Mouse (Mus musculus) CH12.LX (cell line): ENCODE data around the gene Fuz.

Experiments used
- BHLHE40 ChIP-seq: IDR thresholded peaks from 2 replicates; pipeline ENCODE4 v1.6.1; 2011; ENCODE audit warnings: mild to moderate bottlenecking, low read depth, low read length, improper control_type of control experiment
- CTCF ChIP-seq, 2 experiments: IDR thresholded peaks in 1 of 2; conservative IDR thresholded peaks in 1 of 2; 2 replicates each; pipeline ENCODE4 v1.5.1; 2011 to 2012; ENCODE audit warnings: low read depth in 2 of 2, low read length in 2 of 2, improper control_type of control experiment in 1 of 2, inconsistent platforms in 1 of 2, mild to moderate bottlenecking in 1 of 2, moderate library complexity in 1 of 2
- ELF1 ChIP-seq: IDR thresholded peaks from 2 replicates; pipeline ENCODE4 v1.6.1; 2014; ENCODE audit warnings: low read depth, mild to moderate bottlenecking, inconsistent platforms, low read length, improper control_type of control experiment
- EP300 ChIP-seq: IDR thresholded peaks from 2 replicates; pipeline ENCODE4 v1.6.1; 2011; ENCODE audit warnings: low read length, improper control_type of control experiment
- ETS1 ChIP-seq: conservative IDR thresholded peaks from 2 replicates; pipeline ENCODE4 v1.6.1; 2012; ENCODE audit warnings: low read depth, mild to moderate bottlenecking, inconsistent platforms, low read length, improper control_type of control experiment, moderate library complexity
- MAX ChIP-seq: IDR thresholded peaks from 2 replicates; pipeline ENCODE4 v1.6.1; 2011; ENCODE audit warnings: low read length, improper control_type of control experiment
- POLR2A ChIP-seq: IDR thresholded peaks from 2 replicates; pipeline ENCODE4 v1.6.1; 2011; ENCODE audit warnings: low read depth, mild to moderate bottlenecking, improper control_type of control experiment, low read length
- TBP ChIP-seq: conservative IDR thresholded peaks from 2 replicates; pipeline ENCODE4 v1.6.1; 2011; ENCODE audit warnings: low read depth, low read length, improper control_type of control experiment
- TCF12 ChIP-seq: IDR thresholded peaks from 2 replicates; pipeline ENCODE4 v1.6.1; 2014; ENCODE audit warnings: low read depth, mild to moderate bottlenecking, inconsistent platforms, low read length, improper control_type of control experiment
- ZC3H11A ChIP-seq: IDR thresholded peaks from 2 replicates; pipeline ENCODE4 v1.6.1; 2012; ENCODE audit warnings: low read depth, mild to moderate bottlenecking, inconsistent platforms, low read length, improper control_type of control experiment

DNA sequence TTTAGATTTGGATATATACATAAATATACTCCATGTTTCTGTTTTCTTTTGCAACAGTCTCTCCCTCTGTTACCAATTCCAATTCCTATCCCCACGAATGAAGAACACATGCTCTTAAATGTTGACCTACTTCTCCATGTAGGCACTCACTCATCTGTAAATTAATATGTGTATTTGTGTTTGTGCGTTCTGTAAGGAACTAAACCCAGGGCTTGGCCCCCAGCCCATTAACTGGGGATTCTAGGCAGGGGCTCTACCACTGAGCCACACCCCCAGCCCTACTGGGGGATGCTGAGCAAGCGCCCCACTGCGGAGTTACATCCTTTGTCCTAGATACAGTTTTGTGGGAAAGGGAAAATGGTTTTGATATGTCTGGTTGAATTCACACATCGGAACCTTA is 23.2 kb downstream of the Fuz start:
- TF ChIP-seq TCF12, result no peak
- no peak for TF ChIP-seq CTCF (conservative IDR thresholded peaks at IDR 0.05 in 1 of 2, IDR thresholded peaks at IDR 0.05 in 1 of 2; ENCODE audit: low read depth in 2 of 2, low read length in 2 of 2)
- no peak for TF ChIP-seq ELF1
- TF ChIP-seq POLR2A, result no peak
- TF ChIP-seq ZC3H11A, result no peak
- no peak for TF ChIP-seq ETS1
- TF ChIP-seq BHLHE40, result no peak
- no peak for TF ChIP-seq TBP
- TF ChIP-seq MAX, result no peak
- no peak for TF ChIP-seq EP300
